Mouse (Mus musculus) ES-E14 (cell line): ENCODE measurements around the gene C1ql2.

Source experiments
- CHD2 ChIP-seq: IDR thresholded peaks from 2 replicates; pipeline ENCODE4 v1.6.1; 2014; ENCODE audit warnings: mild to moderate bottlenecking, low read depth, low read length, inconsistent platforms
- HCFC1 ChIP-seq: IDR thresholded peaks from 2 replicates; pipeline ENCODE4 v1.6.1; 2012; ENCODE audit warnings: low read length, inconsistent platforms, borderline replicate concordance; ENCODE audit not compliant: insufficient read depth
- MAFK ChIP-seq: IDR thresholded peaks from 2 replicates; pipeline ENCODE4 v1.6.1; 2014; ENCODE audit warnings: mild to moderate bottlenecking, low read depth, low read length, inconsistent platforms; ENCODE audit not compliant: insufficient read depth
- ZC3H11A ChIP-seq: IDR thresholded peaks from 2 replicates; pipeline ENCODE4 v1.6.1; 2012; ENCODE audit warnings: low read depth, mild to moderate bottlenecking, inconsistent platforms, low read length, borderline replicate concordance

- TF ChIP-seq HCFC1 (no peak), ZC3H11A (no peak), MAFK (no peak), CHD2 (no peak)
Observed at GRCm38 (mm10) chr1:120389734-120390133, 49.4 kb downstream of the C1ql2 start.
